Mouse (Mus musculus): Measurements from ENCODE around the gene Tcl1b5. TPM values are rescaled to one million over a fixed set of nuclear protein-coding genes. Genes with fewer than 3 reads are reported as not detected.
"Not testable (repeated sequence)": the region's sequence is repeated elsewhere in the genome, so short reads cannot be mapped to it uniquely, and the experiment has no call there.

Tcl1b5 gene
- total RNA-seq, 2 experiments from 2014 or later: not detected

DNA sequence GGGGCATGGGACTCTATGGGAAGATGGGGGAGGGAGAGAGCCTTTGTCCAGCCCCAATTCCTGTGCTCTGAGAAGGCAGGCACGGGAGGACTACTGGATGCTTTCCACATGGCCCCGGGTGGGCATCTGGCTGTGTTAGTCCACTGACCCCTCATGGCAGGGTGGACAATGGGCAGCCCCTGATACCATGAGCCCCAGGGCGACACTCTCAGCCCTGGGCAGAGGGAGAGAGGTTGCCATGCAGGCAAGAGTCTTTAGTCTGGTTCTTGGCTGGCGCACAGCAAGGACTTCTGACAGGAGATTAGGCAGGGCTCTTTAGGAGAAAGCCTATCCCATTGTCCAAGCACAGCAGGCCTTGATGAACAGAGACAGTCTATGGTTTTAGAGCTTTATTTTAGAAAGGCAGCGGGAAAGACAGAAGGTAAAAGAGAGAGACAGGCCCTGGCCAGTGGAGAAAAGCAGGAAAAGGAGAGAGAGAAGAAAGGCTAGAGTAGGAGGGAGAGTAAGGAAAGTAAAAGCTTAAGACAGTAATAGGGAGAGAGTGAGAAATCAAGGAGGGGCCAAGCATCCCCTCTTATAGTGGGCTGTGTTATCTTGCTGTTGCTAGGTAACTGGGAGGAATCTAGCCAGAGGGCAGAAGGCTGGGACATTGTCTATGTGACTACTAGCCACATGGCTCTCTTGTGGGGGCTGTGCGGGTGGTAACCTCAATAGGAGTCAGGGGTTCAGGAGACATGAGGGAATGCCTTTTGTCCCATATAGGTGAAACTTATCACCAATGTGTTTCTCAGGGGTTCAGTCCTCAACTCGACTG is 23.7 kb downstream of the Tcl1b5 start:
- DNase-seq (ENCODE audit: extremely low spot score in 1 of 2, low spot score in 2 of 2); intact Hi-C loops (cut with DNase I): not testable (repeated sequence)

DNA sequence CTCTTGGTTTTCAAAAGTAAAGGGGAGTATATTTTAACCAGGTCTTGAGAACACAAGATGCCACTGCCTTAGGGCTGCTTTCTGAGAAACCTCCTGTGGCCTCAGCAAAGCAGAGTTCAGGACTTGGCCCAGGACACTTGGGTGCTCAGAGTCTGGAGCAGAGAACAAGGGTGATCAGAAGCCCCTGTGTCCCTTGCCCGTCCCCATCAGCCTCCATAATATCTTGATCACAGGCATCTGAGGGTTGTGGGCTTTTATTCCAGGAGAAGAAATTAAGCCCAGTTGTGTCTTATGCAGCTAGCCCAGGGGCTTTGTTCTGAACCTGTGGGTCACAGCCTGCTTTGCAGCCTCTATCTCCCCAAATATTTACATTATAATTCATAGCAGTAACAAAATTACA is 25.5 kb downstream of the Tcl1b5 start, which contains the start of gene Tcl1b4:
Tcl1b4 (plus strand) TSS at position 301 of the 400 bp plus-strand sequence.
- DNase-seq (ENCODE audit: extremely low spot score in 1 of 2, low spot score in 2 of 2); intact Hi-C loops (cut with DNase I): not testable (repeated sequence)

DNA sequence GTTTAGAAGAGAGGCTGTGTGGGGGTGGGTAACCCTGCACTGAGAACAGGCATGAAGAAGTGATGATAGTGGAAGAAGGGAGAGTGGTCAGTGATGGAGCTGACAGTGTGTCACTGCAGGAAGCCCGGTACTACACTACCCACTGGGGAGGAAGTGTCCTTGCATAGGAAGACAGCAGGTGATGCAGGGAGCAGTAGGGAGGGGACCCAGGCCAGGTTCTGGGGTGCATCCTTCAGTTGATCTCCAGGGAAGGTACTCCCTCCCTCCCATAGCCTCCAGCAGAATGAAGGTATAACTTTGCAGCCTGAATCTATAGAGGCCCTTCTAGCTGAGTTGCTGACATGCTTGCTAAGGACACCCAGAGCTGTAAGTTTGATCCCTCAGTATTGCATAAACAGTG is 30.9 kb downstream of the Tcl1b5 start:
- DNase-seq (ENCODE audit: extremely low spot score in 1 of 2, low spot score in 2 of 2): no peak
- intact Hi-C loops (cut with DNase I): no loop called here

DNA sequence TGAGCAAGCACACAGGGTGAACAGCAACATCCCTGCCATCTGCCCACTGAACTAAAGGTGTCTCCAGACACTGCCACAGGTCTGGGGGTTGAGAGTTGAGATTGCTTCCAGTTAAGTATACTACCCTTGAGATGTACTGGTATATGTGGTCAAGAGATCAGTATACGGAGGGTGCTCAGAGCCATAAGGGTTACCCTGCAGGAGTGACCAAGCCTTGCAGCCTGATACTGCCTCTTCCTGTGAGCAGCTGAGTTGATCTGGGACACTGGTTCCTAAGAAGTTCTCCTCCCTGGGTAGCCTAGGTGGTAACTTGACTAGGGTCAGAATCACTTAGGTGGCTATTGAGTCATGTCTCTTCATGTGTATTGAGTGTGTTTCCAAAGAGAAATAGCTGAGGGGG is 32.3 kb downstream of the Tcl1b5 start:
- no peak for DNase-seq (ENCODE audit: extremely low spot score in 1 of 2, low spot score in 2 of 2)

DNA sequence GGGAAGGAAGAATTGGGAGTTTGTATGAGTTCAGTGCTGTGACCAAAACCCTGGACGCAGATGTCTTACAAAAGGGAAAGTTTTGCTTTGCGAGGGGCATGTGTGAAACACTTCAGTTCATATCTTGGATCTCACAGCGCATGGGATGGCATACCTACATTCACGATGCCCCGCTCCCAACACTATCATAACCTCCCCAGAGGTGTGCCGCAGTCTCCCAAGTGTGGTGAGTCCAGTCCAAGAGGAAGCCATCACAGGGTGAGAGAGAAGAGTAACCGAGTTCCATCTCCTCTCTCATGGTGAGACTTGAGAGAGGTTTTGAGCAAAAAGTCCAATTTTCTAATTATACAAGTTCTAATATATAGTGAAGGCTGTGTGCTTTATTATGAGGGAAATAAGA is 33.1 kb downstream of the Tcl1b5 start:
- no peak for DNase-seq (ENCODE audit: extremely low spot score in 1 of 2, low spot score in 2 of 2)
- intact Hi-C loops (cut with DNase I): no loop called here

More for the DNA sequence above, 32.3 kb downstream of the Tcl1b5 start:
- intact Hi-C loops (cut with DNase I): no loop called here

DNA sequence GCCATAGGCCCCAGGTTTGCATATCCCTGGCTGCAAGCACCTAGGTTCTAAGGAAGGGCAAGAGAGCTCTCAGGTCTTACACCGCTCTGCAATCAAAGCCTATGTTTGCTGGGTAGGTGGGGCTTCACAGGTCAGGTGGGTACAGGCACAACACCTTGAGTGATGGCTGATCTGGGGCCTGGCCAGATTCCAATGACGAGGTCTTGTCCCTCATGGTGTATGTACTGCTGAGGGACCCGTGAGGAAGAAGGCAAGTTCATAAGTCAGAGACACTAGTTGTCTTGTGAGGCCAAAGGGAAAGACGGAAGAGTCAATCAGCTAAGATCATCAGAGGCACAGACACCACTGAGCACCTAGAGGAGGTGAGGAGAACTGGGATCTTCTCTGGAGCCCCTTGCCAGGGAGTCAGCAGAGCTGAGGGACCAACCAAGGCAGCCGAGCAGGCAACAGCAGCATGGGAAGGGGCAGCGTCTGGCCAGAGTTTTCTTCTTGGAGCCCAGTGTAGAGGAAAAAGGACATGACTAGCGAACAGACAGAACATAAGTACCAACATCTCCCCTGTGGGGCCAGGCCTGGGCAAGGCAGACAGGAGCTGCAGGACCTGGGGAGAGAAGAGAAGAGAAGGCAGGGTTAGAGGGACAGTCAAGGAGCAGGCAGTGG is 41.1 kb downstream of the Tcl1b5 start:
- DNase-seq (ENCODE audit: extremely low spot score in 1 of 2, low spot score in 2 of 2): no peak
- intact Hi-C loops (cut with DNase I): no loop called here

DNA sequence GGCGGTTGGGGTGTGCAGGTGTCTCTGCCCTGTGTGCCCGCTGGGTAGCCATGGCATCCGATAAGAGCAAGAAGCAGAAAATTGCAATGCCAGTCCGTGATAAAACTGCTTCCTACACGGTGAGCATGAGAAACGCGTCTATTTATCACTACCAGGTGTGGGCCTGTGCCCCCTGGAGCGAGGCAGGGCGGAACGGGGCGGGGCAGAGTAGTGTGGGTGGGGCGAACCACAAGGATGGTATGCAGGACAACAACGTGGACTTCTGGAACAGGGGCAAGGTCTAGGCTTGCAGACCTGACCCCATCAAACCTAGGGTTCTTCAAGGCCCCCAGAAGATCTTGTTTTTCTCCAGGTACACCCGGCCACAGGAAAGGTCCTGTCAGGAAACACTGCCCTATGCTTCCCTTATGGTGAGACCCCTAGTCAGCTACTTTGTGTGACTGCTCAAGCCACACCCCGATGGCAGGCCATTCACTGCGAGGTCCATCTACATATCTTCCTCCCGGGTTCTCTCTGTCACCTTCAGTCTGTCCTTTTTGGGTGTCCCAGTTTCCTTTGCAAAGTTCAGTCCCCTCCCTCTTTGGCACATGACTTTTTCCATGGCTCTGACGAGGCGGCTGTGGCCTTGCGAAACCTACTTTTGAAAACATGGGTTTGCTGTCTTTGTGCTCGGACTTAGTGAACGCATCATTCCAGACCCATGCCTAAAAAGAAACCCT is 46.6 kb downstream of the Tcl1b5 start, which contains the start of gene Tcl1:
Tcl1 (minus strand) TSS at position 193 of the 719 bp plus-strand sequence.
- intact Hi-C loops (cut with DNase I): no loop called here
- DNase-seq (ENCODE audit: extremely low spot score in 1 of 2, low spot score in 2 of 2): no peak

DNA sequence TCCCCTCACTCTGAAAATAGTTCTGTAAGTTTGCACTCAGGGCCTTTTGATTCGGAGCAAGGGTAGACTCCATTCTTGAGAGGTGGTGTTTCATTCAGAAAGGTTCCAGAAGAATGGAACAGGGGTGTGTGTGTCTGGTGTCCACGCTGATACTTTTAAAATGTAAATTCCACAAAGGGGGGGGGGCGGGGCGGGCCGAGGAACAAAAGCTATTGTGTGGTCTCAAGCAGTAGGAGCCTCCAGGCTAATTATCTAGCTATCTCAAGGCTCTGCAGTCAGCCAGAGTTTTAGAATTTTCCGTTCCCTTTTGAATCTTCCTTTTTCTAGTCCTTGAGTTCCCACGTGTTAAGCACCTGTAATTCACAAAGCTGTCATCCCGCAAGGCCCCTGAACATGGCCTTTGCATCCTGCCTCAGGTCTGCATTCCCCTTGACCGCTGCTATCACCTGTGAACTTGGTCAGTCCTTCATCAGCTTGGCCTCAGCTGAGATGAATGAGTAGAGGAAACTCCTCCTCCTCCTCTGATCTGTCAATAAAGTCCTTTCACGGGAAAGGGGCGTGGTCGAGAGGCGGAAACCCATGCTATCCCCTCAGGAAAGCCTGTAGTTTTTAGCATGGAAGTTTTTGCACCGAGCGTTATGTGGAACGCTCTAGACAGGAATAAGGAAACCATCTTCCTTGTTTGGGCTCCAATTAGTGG is 48.6 kb downstream of the Tcl1b5 start:
- DNase-seq (ENCODE audit: extremely low spot score in 1 of 2, low spot score in 2 of 2): no peak
- intact Hi-C loops (cut with DNase I): no loop called here

Other genes starting within 250 kb of the Tcl1b5 start
- under 1 TPM; 0.79 to 0.81 TPM for gene Syne3, start 166.5 kb upstream of the Tcl1b5 start, total RNA-seq (2021)
- 10 to 100 TPM; 62.9 to 65.1 TPM for gene Glrx5, start 143.7 kb upstream of the Tcl1b5 start, total RNA-seq (2021)
- gene Tcl1b2, start 30.3 kb upstream of the Tcl1b5 start, total RNA-seq (2021): not detected
- not detected for gene Tcl1b1, start 16.7 kb upstream of the Tcl1b5 start, total RNA-seq (2021)
- not detected for gene Tcl1b3, start 14.7 kb downstream of the Tcl1b5 start, total RNA-seq (2021)
- not detected for gene Tcl1b4, start 25.6 kb downstream of the Tcl1b5 start, total RNA-seq (2021)
- gene Tcl1, start 46.4 kb downstream of the Tcl1b5 start, total RNA-seq (2021): not detected
- gene Tunar, start 157.5 kb downstream of the Tcl1b5 start, total RNA-seq (2021): 10 to 100 TPM; 18.5 to 20.5 TPM